Mouse (Mus musculus) limb, embryonic 14.5 days (tissue): ENCODE measurements around the gene Gmds. TPM values are rescaled to one million over a fixed set of nuclear protein-coding genes. Genes with fewer than 3 reads are reported as not detected.

Source experiments
- ATAC-seq: fragments of 200-750 bp; cut with Nextera tagmentation; 2 replicates; pipeline ENCODE4 v1.8.0; 2017; ENCODE audit warnings: low read depth, moderate number of reproducible peaks, moderate TSS enrichment; ENCODE audit not compliant: low FRiP score
- DNase-seq: peaks from one replicate; pipeline ENCODE4 v3.0.0-alpha.2; 2015; ENCODE audit warnings: low spot score
- H3K27ac ChIP-seq: fragments of 300-500 bp; sonication (generic); replicated peaks from 2 replicates; pipeline ENCODE4 v1.5.1; 2014; ENCODE audit warnings: low read depth, mild to moderate bottlenecking, low read length, moderate library complexity, mixed read lengths
- H3K27me3 ChIP-seq: fragments of 300-500 bp; sonication (generic); 2 replicates; pipeline ENCODE4 v1.6.1; 2014; ENCODE audit warnings: low read length, mixed read lengths; ENCODE audit not compliant: control insufficient read depth, insufficient read depth
- H3K36me3 ChIP-seq: fragments of 300-500 bp; sonication (generic); 2 replicates; pipeline ENCODE4 v1.6.1; 2014; ENCODE audit warnings: mild to moderate bottlenecking, low read length, moderate library complexity, mixed read lengths; ENCODE audit not compliant: control insufficient read depth, insufficient read depth
- H3K4me1 ChIP-seq: fragments of 300-500 bp; sonication (generic); 2 replicates; pipeline ENCODE4 v1.6.1; 2014; ENCODE audit warnings: antibody characterized with exemption, low read length, mixed read lengths; ENCODE audit not compliant: control insufficient read depth, insufficient read depth
- H3K4me2 ChIP-seq: fragments of 300-500 bp; sonication (generic); replicated peaks from 2 replicates; pipeline ENCODE4 v1.6.1; 2014; ENCODE audit warnings: low read depth, mild to moderate bottlenecking, low read length, moderate library complexity; ENCODE audit not compliant: severe bottlenecking
- H3K4me3 ChIP-seq: fragments of 300-500 bp; sonication (generic); replicated peaks from 2 replicates; pipeline ENCODE4 v1.5.1; 2014; ENCODE audit warnings: low read length
- H3K9ac ChIP-seq: fragments of 300-500 bp; sonication (generic); 2 replicates; pipeline ENCODE4 v1.6.1; 2014; ENCODE audit warnings: mild to moderate bottlenecking, low read depth, low read length, moderate library complexity; ENCODE audit not compliant: severe bottlenecking
- H3K9me3 ChIP-seq: fragments of 300-500 bp; sonication (generic); 2 replicates; pipeline ENCODE4 v1.6.1; 2016; ENCODE audit warnings: low read length; ENCODE audit not compliant: control insufficient read depth
- POLR2A ChIP-seq: fragments of 200-500 bp; IDR thresholded peaks from 2 replicates; pipeline ENCODE4 v1.8.0; 2012; ENCODE audit warnings: inconsistent platforms, mild to moderate bottlenecking, moderate library complexity, borderline replicate concordance; ENCODE audit not compliant: insufficient read depth, insufficient read length; ENCODE audit errors: extremely low read depth
- WGBS: fragments of 180-500 bp; shearing (Covaris S2); extraction: QIAGEN DNeasy Blood & Tissue Kit; methylation state at CpG from one replicate; pipeline ENCODE4 v1.1.7; 2014; 5-methylcytosine and 5-hydroxymethylcytosine counted together
- polyA plus RNA-seq, 2 experiments: library from polyadenylated mRNA; depleted of rRNA in 1 of 2; stranded (reverse) in 1 of 2; unstranded in 1 of 2; fragments of >200 nt; fragmentation: Nextera tagmentation in 1 of 2; extraction: Ambion mirVana in 1 of 2; gene quantifications; 2 replicates each; pipeline versions ENCODE4 v1.2.1 to v1.2.3; 2012 to 2014

The Gmds gene
- polyA plus RNA-seq, 2 experiments, result 31.6 to 39.9 TPM

DNA sequence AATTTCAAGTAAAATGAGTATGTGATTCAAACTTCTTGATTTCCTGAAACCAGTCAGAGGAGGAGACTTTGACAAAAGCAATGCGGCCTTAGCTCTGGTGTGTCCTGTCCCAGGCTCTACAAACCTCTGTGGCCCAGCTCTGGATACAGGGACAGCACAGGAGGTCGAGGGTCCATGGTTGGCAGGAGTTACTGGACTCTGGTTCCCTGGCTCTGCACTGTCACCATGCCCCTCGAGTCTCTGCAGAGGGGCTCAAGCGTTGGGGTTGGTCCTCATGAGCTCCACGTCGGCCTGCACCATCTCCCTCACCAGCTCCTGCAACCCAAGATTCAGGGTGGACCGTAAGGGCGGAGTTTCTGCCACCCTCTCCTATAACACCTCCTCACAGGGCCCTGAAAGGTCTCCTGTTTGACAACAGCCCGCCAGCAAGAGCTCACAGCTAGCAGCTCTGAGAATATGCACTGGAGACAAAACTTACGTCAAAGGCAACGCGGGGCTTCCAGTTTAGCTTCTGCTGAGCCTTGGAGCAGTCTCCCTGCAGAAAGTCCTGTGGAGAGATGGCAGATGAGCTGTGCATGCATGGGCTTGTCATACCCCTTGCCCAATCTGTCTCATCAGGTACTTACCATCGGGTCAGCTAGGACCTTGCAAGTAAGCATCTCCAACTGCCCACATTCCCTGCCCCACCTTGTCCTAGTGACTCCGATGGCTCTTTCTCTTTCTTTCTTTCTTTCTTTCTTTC lies 518.7 kb downstream of the Gmds start:
- Histone ChIP-seq H3K9me3 (no peaks in the 10 kb centered on the region), H3K4me3 (0 out of 2 replicates have a peak overlapping the region, but pooled peaks have one; percentile 1), H3K27ac (no peak overlapping the region), H3K4me2 (peak overlapping the region; percentile 29; the same call in 1 of the 2 replicates), H3K9ac (no peak overlapping the region), H3K4me1 (peaks cover 54% of the 10 kb centered on the region), H3K27me3 (peaks cover 13% of the 10 kb centered on the region), H3K36me3 (no peaks in the 10 kb centered on the region)
- 34% methylated on average over 14 of the region's 14 CpGs for WGBS
- no peak for DNase-seq
- TF ChIP-seq POLR2A, result no peak
- no peak for ATAC-seq

- H3K27ac ChIP-seq, result no peak overlapping the region
- no peak for DNase-seq
- WGBS, result 24% methylated on average over 7 of the region's 7 CpGs
- H3K9ac ChIP-seq, result no peak overlapping the region
- H3K27me3 ChIP-seq, result peaks cover 13% of the 10 kb centered on the region; the same call in 1 of the 2 replicates
- ATAC-seq, result no peak
- no peaks in the 10 kb centered on the region for H3K36me3 ChIP-seq
- no peak overlapping the region for H3K4me2 ChIP-seq
- no peak for TF ChIP-seq POLR2A
- no peak overlapping the region for H3K4me3 ChIP-seq
- H3K9me3 ChIP-seq, result no peaks in the 10 kb centered on the region
- peaks cover 43% of the 10 kb centered on the region for H3K4me1 ChIP-seq
Observed at GRCm38 (mm10) chr13:31818337-31818736, 520.2 kb downstream of the Gmds start.

DNA sequence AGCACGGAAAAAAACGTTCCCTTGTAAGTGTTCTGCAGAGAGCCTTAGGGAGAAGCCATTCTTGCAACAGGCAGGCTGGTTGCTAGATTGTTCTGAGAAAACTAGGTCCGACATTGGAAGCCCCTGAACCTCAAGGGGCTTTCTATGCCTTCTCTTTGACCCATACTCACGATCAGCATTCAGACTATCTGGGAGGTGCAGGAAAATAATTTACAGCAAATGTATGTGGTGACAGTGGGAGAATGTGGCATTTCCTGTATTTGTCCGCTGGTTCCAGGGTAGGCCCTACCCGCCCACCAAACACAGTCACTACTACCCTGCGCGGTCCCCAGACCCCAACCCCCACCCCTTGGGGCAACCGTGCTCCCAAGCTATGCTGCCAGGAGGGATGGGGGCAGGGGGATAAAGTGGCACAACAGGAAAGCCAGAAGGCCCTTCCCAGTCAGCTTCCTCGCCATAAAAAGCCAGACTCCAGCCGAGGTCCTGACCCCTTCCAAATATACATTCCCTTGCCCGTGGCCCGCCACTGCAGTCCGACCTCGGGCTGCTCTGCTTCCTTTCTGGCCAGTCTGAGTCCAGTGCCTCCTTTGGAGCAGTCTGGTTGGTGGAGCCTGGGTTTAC lies 523.0 kb downstream of the Gmds start:
- peaks cover 30% of the 10 kb centered on the region for H3K4me1 ChIP-seq
- WGBS, result 29% methylated on average over 14 of the region's 15 CpGs
- ATAC-seq (no peak), DNase-seq (no peak)
- peak overlapping the region; percentile 56; the same call in 1 of the 2 replicates for H3K27ac ChIP-seq
- H3K27me3 ChIP-seq, result peaks cover 32% of the 10 kb centered on the region
- TF ChIP-seq POLR2A, result no peak
- peak overlapping the region; percentile 74 for H3K4me2 ChIP-seq
- peak overlapping the region; percentile 29 for H3K9ac ChIP-seq
- H3K9me3 ChIP-seq, result no peaks in the 10 kb centered on the region
- H3K36me3 ChIP-seq, result peaks cover 13% of the 10 kb centered on the region
- H3K4me3 ChIP-seq, result peak overlapping the region; percentile 1

DNA sequence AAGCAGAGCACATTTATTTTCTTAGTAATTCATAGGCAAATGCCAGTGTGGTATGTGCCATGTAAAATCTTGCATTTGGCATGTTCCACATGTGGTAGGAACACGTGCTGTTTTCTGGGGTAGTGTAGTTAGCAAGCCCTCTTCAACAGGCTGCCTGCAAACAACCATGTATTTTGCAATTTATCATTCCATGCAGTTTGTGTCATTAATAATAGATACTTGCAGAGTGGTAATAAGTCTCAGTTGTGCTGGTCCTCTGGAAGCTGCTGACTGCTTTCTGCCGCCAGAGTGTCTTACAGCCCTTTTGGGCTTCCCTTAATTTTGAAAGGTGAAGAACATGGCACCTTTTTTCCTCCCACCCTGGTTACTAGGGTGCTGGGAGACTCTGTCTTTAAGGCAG lies 525.8 kb downstream of the Gmds start:
- Histone ChIP-seq H3K4me2 (peak overlapping the region; percentile 74), H3K4me1 (peaks cover 11% of the 10 kb centered on the region), H3K36me3 (peaks cover 26% of the 10 kb centered on the region), H3K9me3 (no peaks in the 10 kb centered on the region), H3K27ac (peak overlapping the region; percentile 33; the same call in 1 of the 2 replicates), H3K4me3 (peak overlapping the region; percentile 69), H3K9ac (peak overlapping the region; percentile 80), H3K27me3 (peaks cover 35% of the 10 kb centered on the region)
- WGBS, result 50% methylated on average over 2 of the region's 2 CpGs
- no peak for TF ChIP-seq POLR2A
- ATAC-seq (no peak), DNase-seq (no peak)

GRCm38 (mm10) chr13:31811542-31812021 lies 527.0 kb downstream of the Gmds start:
- DNase-seq (no peak), ATAC-seq (no peak)
- peak overlapping the region; percentile 80 for H3K9ac ChIP-seq
- H3K9me3 ChIP-seq, result no peaks in the 10 kb centered on the region
- TF ChIP-seq POLR2A, result no peak
- peak overlapping the region; percentile 69 for H3K4me3 ChIP-seq
- WGBS, result 16% methylated on average over 41 of the region's 44 CpGs
- H3K27me3 ChIP-seq, result peaks cover 42% of the 10 kb centered on the region
- H3K4me2 ChIP-seq, result peak overlapping the region; percentile 74
- H3K4me1 ChIP-seq, result peaks cover 11% of the 10 kb centered on the region
- peak overlapping the region; percentile 85 for H3K27ac ChIP-seq
- peaks cover 29% of the 10 kb centered on the region for H3K36me3 ChIP-seq
